Mouse (Mus musculus): ENCODE data around the gene Psmd7. TPM values are rescaled to one million over a fixed set of nuclear protein-coding genes. Genes with fewer than 3 reads are reported as not detected.

Psmd7 gene
- total and polyA plus RNA-seq, 3 experiments = 186 to 403 (median 205) TPM

DNA sequence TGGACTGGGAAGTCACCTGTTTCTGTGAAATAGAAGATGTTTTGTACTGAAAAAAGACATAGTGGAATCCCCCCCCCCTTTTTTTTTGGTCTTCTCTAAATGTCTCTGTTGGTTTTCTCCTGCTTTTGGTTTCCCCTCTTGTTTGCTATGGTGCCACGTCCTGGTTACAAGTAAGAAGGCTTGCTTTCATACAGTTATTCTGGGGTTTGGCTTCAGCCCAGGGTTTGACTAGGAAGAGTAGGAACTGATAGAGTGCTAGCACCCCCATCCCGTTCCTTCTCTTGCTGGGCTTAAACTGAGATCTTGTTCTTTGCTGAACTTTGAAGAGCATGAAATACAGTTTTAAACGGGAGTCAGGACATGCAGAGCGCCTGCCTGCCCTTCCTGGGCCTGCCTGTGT, 46.9 kb downstream of the Psmd7 start:
- Histone ChIP-seq H3K9ac (ENCODE audit: control insufficient read depth, low read depth, low read length, poor library complexity, severe bottlenecking) (no peak overlapping the region), H3K4me1 (ENCODE audit: control insufficient read depth in 1 of 2, insufficient read depth in 2 of 2, low read length in 2 of 2) (no peaks in the 10 kb centered on the region), H3K27ac (ENCODE audit: control insufficient read depth, low read depth, low read length) (no peak overlapping the region), H3K9me3 (replicated peaks; ENCODE audit: insufficient read depth, low read length) (no peaks in the 10 kb centered on the region), H3K36me3 (ENCODE audit: control insufficient read depth in 1 of 2, insufficient read depth in 2 of 2, low read length in 2 of 2) (no peaks in the 10 kb centered on the region; a peak in 2 of 4 replicates), H3K27me3 (ENCODE audit: control insufficient read depth in 1 of 2, insufficient read depth in 2 of 2, low read length in 2 of 2) (no peaks in the 10 kb centered on the region), H3K4me3 (ENCODE audit: control insufficient read depth in 1 of 2, insufficient read depth in 1 of 2, low read depth in 2 of 2, low read length in 2 of 2) (no peak overlapping the region), H3K79me2 (ENCODE audit: control insufficient read depth, insufficient read depth, low read length, poor library complexity) (no peaks in the 10 kb centered on the region)
- peak; percentile 25 for DNase-seq (ENCODE audit: low read depth, low spot score)
- TF ChIP-seq MEF2A (IDR thresholded peaks at IDR 0.05; ENCODE audit: extremely low read depth, insufficient replicate concordance, low read depth, low read length, poor library complexity, severe bottlenecking) = no peak
- TF ChIP-seq CHD2 (IDR thresholded peaks at IDR 0.05; ENCODE audit: low read length) = no peak
- no peak for TF ChIP-seq USF1 (IDR thresholded peaks at IDR 0.05; ENCODE audit: low read depth, low read length)
- no peak for TF ChIP-seq UBTF (IDR thresholded peaks at IDR 0.05; ENCODE audit: borderline replicate concordance, insufficient read depth, low read depth, low read length)
- TF ChIP-seq POLR2AphosphoS5 (IDR thresholded peaks at IDR 0.05; ENCODE audit: borderline replicate concordance, low read depth, low read length) = no peak
- TF ChIP-seq TCF12 (IDR thresholded peaks at IDR 0.05; ENCODE audit: low read depth, low read length) = no peak
- no peak for TF ChIP-seq MYC (IDR thresholded peaks at IDR 0.05; ENCODE audit: low read depth, low read length)
- no peak for TF ChIP-seq KAT2A (conservative IDR thresholded peaks at IDR 0.05; ENCODE audit: low read depth, low read length)
- TF ChIP-seq ZC3H11A (IDR thresholded peaks at IDR 0.05; ENCODE audit: low read depth, low read length) = no peak
- no peak for TF ChIP-seq NRF1 (IDR thresholded peaks at IDR 0.05; ENCODE audit: insufficient read depth, low read depth, low read length, poor library complexity, severe bottlenecking)
- TF ChIP-seq RAD21 (IDR thresholded peaks at IDR 0.05; ENCODE audit: low read depth, low read length) = no peak
- TF ChIP-seq MYB (IDR thresholded peaks at IDR 0.05; ENCODE audit: low read depth, low read length) = no peak
- TF ChIP-seq RCOR1 (IDR thresholded peaks at IDR 0.05; ENCODE audit: low read depth, low read length) = no peak
- TF ChIP-seq NELFE (IDR thresholded peaks at IDR 0.05; ENCODE audit: low read depth, low read length) = no peak
- TF ChIP-seq GATA1 (IDR thresholded peaks at IDR 0.05; ENCODE audit: low read depth, low read length) = no peak
- no peak for TF ChIP-seq SMC3 (IDR thresholded peaks at IDR 0.05; ENCODE audit: low read depth, low read length)
- no peak for TF ChIP-seq TAL1 (IDR thresholded peaks at IDR 0.05; ENCODE audit: low read length)

DNA sequence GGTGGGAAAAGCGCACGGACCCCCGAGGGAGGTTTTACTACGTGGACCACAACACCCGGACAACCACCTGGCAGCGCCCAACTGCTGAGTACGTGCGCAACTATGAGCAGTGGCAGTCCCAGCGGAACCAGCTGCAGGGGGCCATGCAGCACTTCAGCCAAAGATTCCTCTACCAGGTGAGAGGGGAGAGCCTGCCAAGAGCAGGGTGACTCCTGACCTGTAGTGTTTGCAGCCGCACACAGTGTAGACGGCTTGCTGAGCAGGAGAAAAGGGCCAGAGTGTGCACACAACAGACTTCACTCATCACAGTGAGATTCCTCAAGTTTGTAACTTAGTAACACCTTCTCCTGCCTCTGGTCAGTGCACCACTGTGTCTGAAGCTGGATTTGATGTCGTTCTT, 47.6 kb downstream of the Psmd7 start:
- no peaks in the 10 kb centered on the region for H3K79me2 ChIP-seq (ENCODE audit: control insufficient read depth, insufficient read depth, low read length, poor library complexity)
- H3K9ac ChIP-seq (ENCODE audit: control insufficient read depth, low read depth, low read length, poor library complexity, severe bottlenecking) = no peak overlapping the region
- no peak for DNase-seq (ENCODE audit: low read depth, low spot score)
- H3K36me3 ChIP-seq (ENCODE audit: control insufficient read depth in 1 of 2, insufficient read depth in 2 of 2, low read length in 2 of 2) = no peaks in the 10 kb centered on the region; a peak in 2 of 4 replicates
- H3K9me3 ChIP-seq (replicated peaks; ENCODE audit: insufficient read depth, low read length) = no peaks in the 10 kb centered on the region
- no peak for TF ChIP-seq MAZ (IDR thresholded peaks at IDR 0.05; ENCODE audit: low read depth, low read length)
- no peak for TF ChIP-seq ZNF384 (IDR thresholded peaks at IDR 0.05; ENCODE audit: low read depth, low read length)
- TF ChIP-seq HCFC1 (IDR thresholded peaks at IDR 0.05; ENCODE audit: low read depth, low read length) = no peak
- no peak for TF ChIP-seq POLR2AphosphoS2 (IDR thresholded peaks at IDR 0.05; ENCODE audit: low read length)
- TF ChIP-seq SIN3A (IDR thresholded peaks at IDR 0.05; ENCODE audit: low read length) = no peak
- no peak for TF ChIP-seq CTCF (IDR thresholded peaks at IDR 0.05 in 2 of 3, conservative IDR thresholded peaks at IDR 0.05 in 1 of 3; ENCODE audit: control insufficient read depth in 1 of 3, insufficient read depth in 1 of 3, low read depth in 2 of 3, low read length in 3 of 3, poor library complexity in 1 of 3, severe bottlenecking in 1 of 3)
- TF ChIP-seq UBTF (IDR thresholded peaks at IDR 0.05; ENCODE audit: borderline replicate concordance, insufficient read depth, low read depth, low read length) = no peak
- TF ChIP-seq BHLHE40 (IDR thresholded peaks at IDR 0.05; ENCODE audit: borderline replicate concordance, low read depth, low read length) = no peak
- TF ChIP-seq USF1 (IDR thresholded peaks at IDR 0.05; ENCODE audit: low read depth, low read length) = no peak
- TF ChIP-seq TCF12 (IDR thresholded peaks at IDR 0.05; ENCODE audit: low read depth, low read length) = no peak
- H3K4me3 ChIP-seq (ENCODE audit: control insufficient read depth in 1 of 2, insufficient read depth in 1 of 2, low read depth in 2 of 2, low read length in 2 of 2) = no peak overlapping the region
- no peaks in the 10 kb centered on the region for H3K27me3 ChIP-seq (ENCODE audit: control insufficient read depth in 1 of 2, insufficient read depth in 2 of 2, low read length in 2 of 2)
- H3K4me1 ChIP-seq (ENCODE audit: control insufficient read depth in 1 of 2, insufficient read depth in 2 of 2, low read length in 2 of 2) = no peaks in the 10 kb centered on the region
- H3K27ac ChIP-seq (ENCODE audit: control insufficient read depth, low read depth, low read length) = no peak overlapping the region
